Mouse (Mus musculus): ENCODE measurements at regions not wholly inside any gene's neighbourhood (a gene's known extent, or its start where the extent isn't known, plus 50 kb on each side); places are given as distances from the start of the nearest gene placed in this dataset.

GRCm38 (mm10) chr3:143512517-143513249 is 630.9 kb upstream of the Pkn2 start:
- Histone ChIP-seq H3K36me3 (no peaks in the 10 kb centered on the region), H3K4me2 (no peak overlapping the region), H3K9me3 (no peaks in the 10 kb centered on the region), H3K27ac (no peak overlapping the region), H3K9ac (no peak overlapping the region), H3K4me1 (peaks cover 9% of the 10 kb centered on the region; the same call in 1 of the 2 replicates), H3K4me3 (no peak overlapping the region), H3K27me3 (no peaks in the 10 kb centered on the region)
- WGBS: 74% methylated on average over 6 of the region's 6 CpGs
- ATAC-seq (ENCODE audit: borderline replicate concordance, extremely low read depth, low FRiP score, low TSS enrichment): no peak

GRCm38 (mm10) chr3:143509531-143509930 is 627.7 kb upstream of the Pkn2 start:
- Histone ChIP-seq H3K36me3 (no peaks in the 10 kb centered on the region), H3K27ac (peak overlapping the region; percentile 45), H3K9me3 (no peaks in the 10 kb centered on the region), H3K4me2 (no peak overlapping the region), H3K4me1 (peaks cover 9% of the 10 kb centered on the region; the same call in 1 of the 2 replicates), H3K4me3 (no peak overlapping the region), H3K27me3 (no peaks in the 10 kb centered on the region), H3K9ac (no peak overlapping the region)
- WGBS: 30% methylated on average over 5 of the region's 5 CpGs
- ATAC-seq (ENCODE audit: borderline replicate concordance, extremely low read depth, low FRiP score, low TSS enrichment): no peak

GRCm38 (mm10) chr3:143508280-143508679 is 626.5 kb upstream of the Pkn2 start:
- Histone ChIP-seq H3K27me3 (no peaks in the 10 kb centered on the region), H3K9ac (no peak overlapping the region), H3K36me3 (no peaks in the 10 kb centered on the region), H3K4me1 (peaks cover 9% of the 10 kb centered on the region; the same call in 1 of the 2 replicates), H3K27ac (no peak overlapping the region), H3K4me2 (no peak overlapping the region), H3K9me3 (no peaks in the 10 kb centered on the region), H3K4me3 (no peak overlapping the region)
- ATAC-seq (ENCODE audit: borderline replicate concordance, extremely low read depth, low FRiP score, low TSS enrichment): no peak
- WGBS: 63% methylated on average over 1 of the region's 1 CpGs

GRCm38 (mm10) chr3:143501017-143501416 is 619.2 kb upstream of the Pkn2 start:
- Histone ChIP-seq H3K4me1 (no peaks in the 10 kb centered on the region), H3K9ac (no peak overlapping the region), H3K9me3 (no peaks in the 10 kb centered on the region), H3K27ac (no peak overlapping the region), H3K36me3 (no peaks in the 10 kb centered on the region), H3K4me3 (no peak overlapping the region), H3K4me2 (no peak overlapping the region), H3K27me3 (no peaks in the 10 kb centered on the region)
- 27% methylated on average over 2 of the region's 2 CpGs for WGBS
- ATAC-seq (ENCODE audit: borderline replicate concordance, extremely low read depth, low FRiP score, low TSS enrichment): no peak

GRCm38 (mm10) chr3:143495389-143495788 is 613.6 kb upstream of the Pkn2 start:
- no peaks in the 10 kb centered on the region for H3K36me3 ChIP-seq
- no peaks in the 10 kb centered on the region for H3K27me3 ChIP-seq
- H3K9ac ChIP-seq: no peak overlapping the region
- no peaks in the 10 kb centered on the region for H3K9me3 ChIP-seq
- ATAC-seq (ENCODE audit: borderline replicate concordance, extremely low read depth, low FRiP score, low TSS enrichment): no peak
- no peak overlapping the region for H3K27ac ChIP-seq
- no peak overlapping the region for H3K4me3 ChIP-seq
- no peak overlapping the region for H3K4me2 ChIP-seq
- WGBS: 86% methylated on average over 4 of the region's 4 CpGs
- H3K4me1 ChIP-seq: no peaks in the 10 kb centered on the region

- Histone ChIP-seq H3K9me3 (no peaks in the 10 kb centered on the region), H3K4me1 (no peaks in the 10 kb centered on the region), H3K27me3 (no peaks in the 10 kb centered on the region), H3K4me2 (no peak overlapping the region), H3K36me3 (no peaks in the 10 kb centered on the region), H3K27ac (no peak overlapping the region), H3K4me3 (no peak overlapping the region), H3K9ac (no peak overlapping the region)
- 50% methylated on average over 8 of the region's 8 CpGs for WGBS
- no peak for ATAC-seq (ENCODE audit: borderline replicate concordance, extremely low read depth, low FRiP score, low TSS enrichment)
These were observed 596.3 kb upstream of the Pkn2 start for GRCm38 (mm10) chr3:143477916-143478610.

- no peak for ATAC-seq (ENCODE audit: borderline replicate concordance, extremely low read depth, low FRiP score, low TSS enrichment)
- H3K4me1 ChIP-seq: no peaks in the 10 kb centered on the region
- no peak overlapping the region for H3K9ac ChIP-seq
- no peak overlapping the region for H3K27ac ChIP-seq
- 47% methylated on average over 5 of the region's 5 CpGs for WGBS
- H3K36me3 ChIP-seq: no peaks in the 10 kb centered on the region
- H3K27me3 ChIP-seq: no peaks in the 10 kb centered on the region
- no peak overlapping the region for H3K4me3 ChIP-seq
- no peaks in the 10 kb centered on the region for H3K9me3 ChIP-seq
- no peak overlapping the region for H3K4me2 ChIP-seq
These were observed 593.7 kb upstream of the Pkn2 start for GRCm38 (mm10) chr3:143475461-143475860.

GRCm38 (mm10) chr3:143447005-143447709 is 565.4 kb upstream of the Pkn2 start:
- H3K4me2 ChIP-seq: no peak overlapping the region
- H3K9me3 ChIP-seq: no peaks in the 10 kb centered on the region
- WGBS: 36% methylated on average over 7 of the region's 7 CpGs
- H3K27ac ChIP-seq: no peak overlapping the region
- ATAC-seq (ENCODE audit: borderline replicate concordance, extremely low read depth, low FRiP score, low TSS enrichment): no peak
- no peak overlapping the region for H3K9ac ChIP-seq
- H3K36me3 ChIP-seq: no peaks in the 10 kb centered on the region
- H3K4me1 ChIP-seq: no peaks in the 10 kb centered on the region
- no peak overlapping the region for H3K4me3 ChIP-seq
- no peaks in the 10 kb centered on the region for H3K27me3 ChIP-seq

- no peaks in the 10 kb centered on the region for H3K36me3 ChIP-seq
- H3K27ac ChIP-seq: no peak overlapping the region
- no peak overlapping the region for H3K9ac ChIP-seq
- no peaks in the 10 kb centered on the region for H3K9me3 ChIP-seq
- no peaks in the 10 kb centered on the region for H3K4me1 ChIP-seq
- H3K27me3 ChIP-seq: no peaks in the 10 kb centered on the region
- H3K4me3 ChIP-seq: no peak overlapping the region
- H3K4me2 ChIP-seq: no peak overlapping the region
- WGBS: 88% methylated on average over 6 of the region's 6 CpGs
- no peak for ATAC-seq (ENCODE audit: borderline replicate concordance, extremely low read depth, low FRiP score, low TSS enrichment)
These were observed 535.6 kb upstream of the Pkn2 start for GRCm38 (mm10) chr3:143417401-143417800.

- no peaks in the 10 kb centered on the region for H3K36me3 ChIP-seq
- H3K4me2 ChIP-seq: no peak overlapping the region
- H3K27ac ChIP-seq: no peak overlapping the region
- ATAC-seq (ENCODE audit: borderline replicate concordance, extremely low read depth, low FRiP score, low TSS enrichment): no peak
- no peak overlapping the region for H3K4me3 ChIP-seq
- H3K27me3 ChIP-seq: no peaks in the 10 kb centered on the region
- H3K9ac ChIP-seq: no peak overlapping the region
- no peaks in the 10 kb centered on the region for H3K9me3 ChIP-seq
- no peaks in the 10 kb centered on the region for H3K4me1 ChIP-seq
- 65% methylated on average over 4 of the region's 4 CpGs for WGBS
These were observed 529.9 kb upstream of the Pkn2 start for GRCm38 (mm10) chr3:143411655-143412054.

- no peaks in the 10 kb centered on the region for H3K27me3 ChIP-seq
- 71% methylated on average over 2 of the region's 2 CpGs for WGBS
- no peak overlapping the region for H3K4me3 ChIP-seq
- no peaks in the 10 kb centered on the region for H3K9me3 ChIP-seq
- no peaks in the 10 kb centered on the region for H3K36me3 ChIP-seq
- H3K4me2 ChIP-seq: no peak overlapping the region
- no peak for ATAC-seq (ENCODE audit: borderline replicate concordance, extremely low read depth, low FRiP score, low TSS enrichment)
- H3K4me1 ChIP-seq: no peaks in the 10 kb centered on the region
- H3K9ac ChIP-seq: no peak overlapping the region
- H3K27ac ChIP-seq: no peak overlapping the region
These were observed 517.2 kb upstream of the Pkn2 start for GRCm38 (mm10) chr3:143398966-143399365.

- Histone ChIP-seq H3K27ac (no peak overlapping the region), H3K4me1 (no peaks in the 10 kb centered on the region), H3K4me3 (no peak overlapping the region), H3K9ac (no peak overlapping the region), H3K27me3 (no peaks in the 10 kb centered on the region), H3K36me3 (no peaks in the 10 kb centered on the region), H3K9me3 (no peaks in the 10 kb centered on the region), H3K4me2 (no peak overlapping the region)
- WGBS: 84% methylated on average over 1 of the region's 1 CpGs
- ATAC-seq (ENCODE audit: borderline replicate concordance, extremely low read depth, low FRiP score, low TSS enrichment): no peak
These were observed 502.6 kb upstream of the Pkn2 start for GRCm38 (mm10) chr3:143384357-143384756.
